Mouse (Mus musculus) heart, adult 8-10 months (tissue): ENCODE data around the gene Ifi44. TPM values are rescaled to one million over a fixed set of nuclear protein-coding genes. Genes with fewer than 3 reads are reported as not detected.

Experiments used
- DNase-seq: peaks from one replicate; pipeline ENCODE4 v3.0.0; 2022; ENCODE audit warnings: low spot score
- total RNA-seq, 4 experiments: library from RNA; stranded (reverse); gene quantifications; 2 replicates each; pipeline ENCODE4 v1.2.4; 2022

The Ifi44 gene
- total RNA-seq: under 1 TPM; 0.30 to 0.72 (median 0.54) TPM

- DNase-seq: no peak
Measured at GRCm38 (mm10) chr3:151749737-151750136, at the start of gene Ifi44. Ifi44 (minus strand) TSS chr3:151749960.

- no peak for DNase-seq
Measured at GRCm38 (mm10) chr3:151788622-151789021, 38.9 kb upstream of the Ifi44 start.

GRCm38 (mm10) chr3:151775089-151775488, 25.3 kb upstream of the Ifi44 start:
- no peak for DNase-seq

- DNase-seq: no peak
Measured at GRCm38 (mm10) chr3:151771074-151771473, 21.3 kb upstream of the Ifi44 start.

- DNase-seq: no peak
Measured at GRCm38 (mm10) chr3:151748514-151748913, 1.2 kb downstream of the Ifi44 start.

GRCm38 (mm10) chr3:151746058-151746457, 3.7 kb downstream of the Ifi44 start:
- no peak for DNase-seq

- DNase-seq: no peak
Measured at GRCm38 (mm10) chr3:151742223-151742622, 7.5 kb downstream of the Ifi44 start.

GRCm38 (mm10) chr3:151716246-151716645, 33.5 kb downstream of the Ifi44 start:
- DNase-seq: peak; percentile 22

GRCm38 (mm10) chr3:151707335-151707734, 42.4 kb downstream of the Ifi44 start:
- DNase-seq: no peak

Other genes starting within 250 kb of the Ifi44 start
- gene Ifi44l, start 12.9 kb upstream of the Ifi44 start, total RNA-seq: not detected
- 1 to 10 TPM; 2.4 to 6.7 (median 3.9) TPM for gene Ptgfr, start 87.7 kb upstream of the Ifi44 start, total RNA-seq